10 mouse cellular contexts compared by ENCODE assay signal in the genomic region with DNA sequence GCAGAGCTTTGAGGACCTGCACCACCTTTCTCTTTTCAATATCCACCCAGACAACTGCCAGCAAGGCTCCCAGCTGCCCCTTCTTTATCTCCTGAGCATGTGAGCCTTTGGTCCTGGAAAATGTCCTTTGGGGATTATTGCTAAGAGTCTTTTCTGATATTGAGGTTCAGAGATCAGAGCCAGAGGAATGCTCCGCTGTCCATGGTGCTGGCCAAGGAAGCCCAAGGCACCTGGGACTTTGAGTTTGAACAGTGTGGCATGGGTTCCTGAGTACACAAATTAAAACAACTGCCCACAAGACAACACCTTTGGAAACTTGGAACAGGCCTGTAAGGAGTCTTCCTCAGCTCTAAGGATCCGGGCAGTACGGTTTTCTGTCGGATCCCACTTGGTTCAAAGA. TPM values are rescaled to one million over a fixed set of nuclear protein-coding genes. Genes with fewer than 3 reads are reported as not detected.
DNase-seq lines count a peak whose midpoint lies in the region; ATAC-seq and TF ChIP-seq lines count a peak whose summit lies in the region.
"Had no signal": no experiment of that assay in that cellular context is flagged by ENCODE, and none has a peak within 500 bp of the region (broad histone marks: within the 10 kb centered on the region; RNA-seq: fewer than 3 reads in every experiment).

No protein-coding gene starts in this region.

- no peak overlapping the region for H3K4me2 ChIP-seq in kidney, postnatal 0 days (ENCODE audit: low read length)
- no peak overlapping the region for H3K4me2 ChIP-seq in kidney, embryonic 14.5 days (replicated peaks; ENCODE audit: low read depth, low read length)
- no peak overlapping the region for H3K4me2 ChIP-seq in embryonic facial prominence, embryonic 14.5 days (ENCODE audit: low read depth, low read length)

- TF ChIP-seq CTCF in kidney, postnatal 0 days (IDR thresholded peaks at IDR 0.05; ENCODE audit: low read depth) = no peak

- ATAC-seq in kidney, postnatal 0 days (replicated peaks; ENCODE audit: low FRiP score, low read depth) = no peak
- ATAC-seq in kidney, embryonic 14.5 days (ENCODE audit: low FRiP score, low TSS enrichment) = no peak
- ATAC-seq in embryonic facial prominence, embryonic 14.5 days (ENCODE audit: low read depth) = no peak

- 69% methylated on average over 4 of the region's 4 CpGs for WGBS in kidney, postnatal 0 days
- WGBS in kidney, embryonic 14.5 days = 63% methylated on average over 4 of the region's 4 CpGs
- WGBS in embryonic facial prominence, embryonic 14.5 days = 59% methylated on average over 4 of the region's 4 CpGs

- no peaks in the 10 kb centered on the region for H3K36me3 ChIP-seq in kidney, postnatal 0 days (ENCODE audit: insufficient read depth, low read length)
- H3K36me3 ChIP-seq in kidney, embryonic 14.5 days (ENCODE audit: control insufficient read depth, insufficient read depth, low read length) = no peaks in the 10 kb centered on the region
- no peaks in the 10 kb centered on the region for H3K36me3 ChIP-seq in embryonic facial prominence, embryonic 14.5 days (ENCODE audit: control insufficient read depth, insufficient read depth, low read length)

- no peaks in the 10 kb centered on the region for H3K4me1 ChIP-seq in kidney, postnatal 0 days (replicated peaks; ENCODE audit: insufficient read depth, low read length)
- H3K4me1 ChIP-seq in kidney, embryonic 14.5 days (ENCODE audit: control insufficient read depth, insufficient read depth, low read length) = no peaks in the 10 kb centered on the region
- no peaks in the 10 kb centered on the region for H3K4me1 ChIP-seq in embryonic facial prominence, embryonic 14.5 days (ENCODE audit: control insufficient read depth, insufficient read depth, low read length)

- DNase-seq in kidney, postnatal 0 days (ENCODE audit: low spot score) = peak; percentile 45
- peak; percentile 12 for DNase-seq in urinary bladder, postnatal 25 days (ENCODE audit: low spot score)
- DNase-seq in urinary bladder, postnatal 36 days (ENCODE audit: low spot score in 2 of 2) = no peak
- DNase-seq in embryonic facial prominence, embryonic 14.5 days (ENCODE audit: low spot score) = peak; percentile 23
- DNase-seq in cerebellum, postnatal 14 days = no peak
- no peak for DNase-seq in heart, adult 11 months
- DNase-seq: cerebellum, adult 9-11 months; gastrocnemius, postnatal 25 days; left cerebral cortex, postnatal 4 days had no signal

- no peaks in the 10 kb centered on the region for H3K9me3 ChIP-seq in kidney, postnatal 0 days (replicated peaks; ENCODE audit: low read length)
- no peaks in the 10 kb centered on the region for H3K9me3 ChIP-seq in kidney, embryonic 14.5 days (ENCODE audit: control insufficient read depth, low read length)
- no peaks in the 10 kb centered on the region for H3K9me3 ChIP-seq in embryonic facial prominence, embryonic 14.5 days (ENCODE audit: control insufficient read depth, low read length)

- no peaks in the 10 kb centered on the region for H3K27me3 ChIP-seq in kidney, postnatal 0 days (ENCODE audit: insufficient read depth, low read length)
- H3K27me3 ChIP-seq in kidney, embryonic 14.5 days (ENCODE audit: control insufficient read depth, insufficient read depth, low read length) = no peaks in the 10 kb centered on the region
- no peaks in the 10 kb centered on the region for H3K27me3 ChIP-seq in embryonic facial prominence, embryonic 14.5 days (replicated peaks; ENCODE audit: control insufficient read depth, insufficient read depth, low read length)

- no peak overlapping the region for H3K27ac ChIP-seq in kidney, postnatal 0 days
- H3K27ac ChIP-seq in kidney, embryonic 14.5 days (ENCODE audit: low read depth, low read length) = no peak overlapping the region
- H3K27ac ChIP-seq in embryonic facial prominence, embryonic 14.5 days (replicated peaks; ENCODE audit: low read depth, low read length) = no peak overlapping the region

- no peak overlapping the region for H3K9ac ChIP-seq in kidney, postnatal 0 days (ENCODE audit: low read depth, low read length)
- H3K9ac ChIP-seq in kidney, embryonic 14.5 days (ENCODE audit: low read depth, low read length) = no peak overlapping the region
- H3K9ac ChIP-seq in embryonic facial prominence, embryonic 14.5 days (ENCODE audit: low read depth, low read length) = no peak overlapping the region

- no peak overlapping the region for H3K4me3 ChIP-seq in kidney, postnatal 0 days (replicated peaks; ENCODE audit: low read depth, low read length)
- H3K4me3 ChIP-seq in kidney, embryonic 14.5 days (ENCODE audit: low read length) = no peak overlapping the region
- no peak overlapping the region for H3K4me3 ChIP-seq in embryonic facial prominence, embryonic 14.5 days (ENCODE audit: low read depth, low read length)

RNA-seq across cellular contexts. Expression of gene Slc28a3, which starts 52.6 kb away (rescaled TPM):
- polyA plus RNA-seq in kidney, postnatal 0 days (2015; fragmentation: Nextera tagmentation; extraction: Ambion mirVana) = not detected in 2 replicates
- polyA plus RNA-seq in kidney, embryonic 14.5 days (2014; fragmentation: Nextera tagmentation; extraction: Ambion mirVana) = 0.08 TPM in 1 of 2 replicates, not detected in the other
- 0.04 and 0.14 TPM in 2 replicates for polyA plus RNA-seq in embryonic facial prominence, embryonic 14.5 days (2014; fragmentation: Nextera tagmentation; extraction: Ambion mirVana)

Comparison
In these comparisons a context has a peak if more than half of its experiments do, and no peak if none do; other contexts are left out.
1. DNase-seq: peak in kidney, postnatal 0 days (single experiment), urinary bladder, postnatal 25 days (single experiment) and embryonic facial prominence, embryonic 14.5 days (single experiment); none in urinary bladder, postnatal 36 days (0 of 2), cerebellum, postnatal 14 days (0 of 2) and heart, adult 11 months (single experiment).